Mouse (Mus musculus): Measurements from ENCODE around the gene Rbpj. TPM values are rescaled to one million over a fixed set of nuclear protein-coding genes. Genes with fewer than 3 reads are reported as not detected.

Rbpj gene
- 23.3 and 28.1 TPM in 2 replicates for polyA plus RNA-seq (2015; fragmentation: Nextera tagmentation; extraction: Ambion mirVana)

DNA sequence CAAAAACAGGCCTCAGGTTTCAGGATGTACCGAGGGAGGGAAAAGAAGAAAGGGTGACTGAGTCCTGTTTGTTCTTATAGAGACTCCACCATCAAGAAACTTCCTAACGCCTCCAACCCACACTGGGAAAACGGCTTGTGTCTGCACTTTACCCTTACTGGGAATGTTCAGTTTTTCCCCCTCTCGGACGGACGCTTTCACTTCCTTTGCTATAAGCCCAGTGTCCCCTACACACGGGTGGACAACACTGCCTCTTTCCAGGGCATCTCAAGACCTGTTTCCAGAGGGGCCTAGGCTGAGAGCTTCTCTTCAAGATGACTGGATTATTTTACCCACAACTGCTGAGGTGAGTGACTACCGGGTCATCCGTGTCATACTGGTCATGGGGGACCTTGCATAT is at the start of gene Rbpj:
Rbpj (plus strand) TSS at position 270 of the 400 bp plus-strand sequence.
- no peak for DNase-seq (ENCODE audit: low spot score)

DNA sequence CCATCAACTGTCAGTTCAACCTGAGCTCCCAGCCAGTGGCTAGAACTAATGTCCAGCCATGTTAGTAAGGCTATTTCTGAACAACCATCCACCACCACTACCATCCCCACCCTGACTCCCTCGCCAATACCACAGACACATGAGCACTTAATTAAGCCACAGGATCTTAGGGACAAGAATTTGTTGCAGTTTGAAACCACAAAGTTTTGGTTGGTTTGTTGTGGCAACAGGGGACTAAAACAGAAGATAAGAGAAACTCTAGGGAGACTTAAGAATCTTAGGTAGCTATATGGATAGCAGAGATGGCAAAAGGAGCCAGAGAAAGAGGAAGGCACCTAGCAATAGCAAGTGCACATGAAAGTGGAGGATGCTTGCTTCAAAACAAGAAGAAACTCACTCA is 45.2 kb upstream of the Rbpj start:
- no peak for DNase-seq (ENCODE audit: low spot score)

DNA sequence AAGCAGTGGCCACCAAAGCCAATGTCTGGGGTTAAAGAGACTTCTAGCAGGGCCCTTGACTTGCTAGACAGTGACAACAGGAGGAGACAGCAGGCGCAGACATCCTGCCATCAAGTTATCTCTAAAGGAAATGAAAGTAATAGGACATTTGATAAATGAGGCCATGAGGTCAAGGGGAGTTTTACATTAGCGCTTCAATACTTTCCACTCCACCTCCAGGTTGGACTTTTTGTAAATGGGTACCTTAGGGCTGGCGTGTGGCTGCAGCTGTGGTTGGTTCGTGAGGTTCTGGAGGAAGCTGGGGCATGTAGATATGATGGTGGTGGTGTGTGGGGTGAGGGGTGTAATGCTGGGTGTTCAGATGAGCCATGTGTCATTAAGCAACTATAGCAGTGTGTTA is 44.7 kb upstream of the Rbpj start:
- no peak for DNase-seq (ENCODE audit: low spot score)

GRCm38 (mm10) chr5:53427411-53427810 is 38.5 kb upstream of the Rbpj start:
- DNase-seq (ENCODE audit: low spot score) = no peak

DNA sequence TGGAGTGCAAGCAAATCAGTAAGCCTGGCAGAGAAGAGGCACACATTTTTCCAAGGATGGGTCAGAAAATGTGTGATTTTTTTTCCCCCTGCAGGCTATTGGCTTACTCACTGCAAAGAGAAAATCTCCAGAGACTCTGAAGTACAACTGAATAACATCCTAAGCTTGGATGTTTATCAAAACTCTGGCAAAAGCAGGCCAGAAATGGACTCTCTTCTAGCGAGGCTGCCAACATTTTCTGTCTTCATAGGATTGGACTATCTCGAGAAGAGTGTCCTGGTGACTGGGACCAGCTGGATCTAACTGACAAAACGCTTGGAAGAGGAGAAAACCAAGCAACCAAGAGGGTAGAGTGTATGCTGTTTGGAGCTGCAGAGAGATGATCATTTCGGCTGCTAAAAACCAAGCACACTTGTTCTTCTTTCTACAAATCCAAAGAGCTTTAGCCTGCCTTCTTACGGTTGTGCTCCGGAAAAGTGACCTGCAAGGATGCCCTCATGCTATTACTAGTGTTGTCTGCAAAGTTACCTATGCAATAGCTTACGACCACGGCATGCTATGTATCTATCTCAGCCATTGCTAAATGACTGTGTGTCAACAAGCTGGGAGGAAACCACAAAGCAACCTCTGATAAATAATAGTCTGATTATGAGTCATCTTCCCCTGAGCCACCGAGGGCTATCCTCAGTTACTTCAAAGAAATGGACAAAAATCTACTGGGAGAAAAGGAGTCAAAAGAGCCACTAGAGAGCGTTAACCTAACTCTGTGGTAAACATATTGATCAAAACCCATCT is 36.1 kb upstream of the Rbpj start:
- no peak for DNase-seq (ENCODE audit: low spot score)

- no peak for DNase-seq (ENCODE audit: low spot score)
Observed at GRCm38 (mm10) chr5:53432451-53432850, 33.5 kb upstream of the Rbpj start.

DNA sequence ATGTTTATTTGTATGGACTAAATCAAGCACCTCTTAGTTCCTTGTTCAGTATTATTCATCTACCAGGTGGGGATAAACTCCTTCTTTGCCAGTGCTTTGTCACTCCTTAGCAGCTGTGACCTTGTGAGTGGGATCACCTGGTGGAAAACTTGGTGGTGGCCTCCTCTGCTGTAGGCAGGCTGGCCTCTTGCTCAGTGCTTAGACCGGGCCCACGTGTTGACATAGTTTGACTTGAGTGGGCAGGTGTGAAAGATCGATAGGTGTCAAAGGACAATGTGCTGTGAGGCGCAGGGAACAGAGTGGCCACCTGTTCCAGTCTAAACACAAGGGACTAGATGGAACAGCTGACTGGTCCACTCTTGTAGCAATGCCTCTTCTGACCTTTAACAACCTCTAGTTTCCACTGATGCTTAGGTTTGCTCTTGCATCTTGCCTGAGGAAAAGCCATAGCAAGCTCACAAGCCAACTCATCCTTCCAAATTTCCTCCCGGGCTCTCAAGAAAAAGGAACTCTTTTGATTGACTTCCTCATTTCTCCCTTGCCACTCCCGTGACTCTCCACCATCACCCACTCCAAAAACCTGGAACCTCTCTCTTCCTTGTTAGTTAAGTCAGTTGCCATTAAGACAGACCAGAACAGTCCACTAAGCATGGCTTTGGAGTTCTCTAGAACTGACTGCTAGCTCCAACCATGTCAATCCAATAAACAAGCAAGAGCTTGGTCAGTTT is 28.9 kb upstream of the Rbpj start:
- no peak for DNase-seq (ENCODE audit: low spot score)

DNA sequence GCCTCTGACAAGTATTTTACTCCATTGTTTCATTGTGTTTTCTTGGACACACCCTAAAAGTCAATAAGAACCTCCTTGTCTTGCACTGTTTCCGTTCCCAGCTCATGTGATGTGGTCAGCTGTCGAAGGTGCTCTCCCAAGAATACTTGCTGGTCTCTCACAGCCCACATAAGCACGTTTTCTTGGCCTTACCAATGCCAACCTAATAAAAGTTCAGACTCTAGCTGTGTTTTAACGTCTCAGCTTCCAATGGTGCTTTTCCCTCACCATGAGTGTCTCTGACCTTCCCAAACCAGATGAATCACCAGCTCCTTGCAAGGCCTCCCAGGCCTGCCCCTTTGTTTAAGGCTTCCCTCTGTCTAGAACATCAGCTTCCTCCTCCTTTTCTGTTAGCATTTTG is 28.2 kb upstream of the Rbpj start:
- no peak for DNase-seq (ENCODE audit: low spot score)

DNA sequence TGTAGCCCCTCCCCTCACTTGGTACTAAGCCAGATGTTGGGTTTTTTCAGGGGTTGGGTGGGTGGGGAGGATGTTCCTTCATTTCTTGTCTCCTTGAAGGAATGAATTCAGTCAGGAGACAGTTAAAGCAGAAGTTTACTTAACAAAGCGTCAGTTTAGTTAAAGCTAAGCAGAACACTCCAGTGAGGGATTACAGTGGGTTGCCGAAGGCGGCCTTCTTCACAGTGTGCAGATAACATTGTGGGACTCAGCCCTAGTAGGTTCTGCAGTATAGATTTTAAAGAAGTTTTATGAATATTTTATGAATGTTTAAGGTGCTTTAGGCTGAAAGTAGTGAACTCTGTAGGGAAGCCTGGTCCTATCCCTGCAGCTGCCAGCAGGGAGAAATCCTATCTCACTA is 27.7 kb upstream of the Rbpj start:
- DNase-seq (ENCODE audit: low spot score) = no peak

- no peak for DNase-seq (ENCODE audit: low spot score)
Observed at GRCm38 (mm10) chr5:53439655-53440054, 26.3 kb upstream of the Rbpj start.

GRCm38 (mm10) chr5:53444030-53444429 is 21.9 kb upstream of the Rbpj start:
- no peak for DNase-seq (ENCODE audit: low spot score)

- no peak for DNase-seq (ENCODE audit: low spot score)
Observed at GRCm38 (mm10) chr5:53450945-53451344, 15.0 kb upstream of the Rbpj start.

DNA sequence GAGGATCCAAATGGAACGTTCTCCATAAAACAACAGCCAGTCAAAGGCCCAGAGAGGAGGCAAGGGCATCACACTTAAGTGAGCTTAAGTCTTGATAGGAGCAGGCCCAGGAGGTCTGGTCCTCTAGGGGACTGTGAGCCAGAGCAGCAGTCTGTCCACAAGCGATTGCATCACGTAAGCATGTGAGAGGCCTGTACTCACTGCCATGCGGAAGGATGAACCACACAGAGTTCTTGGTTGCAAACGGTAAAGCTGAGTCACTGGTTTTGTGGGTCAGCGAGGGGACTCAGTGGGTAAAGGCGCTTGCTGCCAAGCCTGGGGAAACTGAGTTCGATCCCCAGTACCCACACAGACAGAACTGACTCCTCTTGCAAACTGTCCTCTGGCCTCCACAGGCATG is 14.1 kb upstream of the Rbpj start:
- DNase-seq (ENCODE audit: low spot score) = no peak

DNA sequence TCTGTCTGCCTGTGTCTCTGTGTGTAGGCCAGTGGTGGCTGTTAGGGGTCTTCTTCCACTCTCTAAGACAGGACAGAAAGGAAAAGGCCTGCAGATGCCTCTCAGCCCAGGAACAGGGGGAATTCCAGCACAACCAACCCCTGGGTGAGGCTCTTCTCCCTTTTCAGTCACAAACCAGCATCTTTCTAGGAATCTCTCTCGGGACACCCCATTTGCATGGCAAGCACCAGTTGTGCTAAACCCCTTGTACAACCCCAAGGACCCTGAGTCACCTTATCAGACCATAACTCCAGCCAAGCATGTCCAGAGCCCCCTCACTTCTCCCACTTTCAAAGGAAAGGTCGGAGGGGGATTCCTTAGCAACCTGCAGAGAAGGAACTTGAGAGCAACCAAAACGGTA is 13.0 kb upstream of the Rbpj start:
- no peak for DNase-seq (ENCODE audit: low spot score)

- DNase-seq (ENCODE audit: low spot score) = no peak
Observed at GRCm38 (mm10) chr5:53454706-53455105, 11.2 kb upstream of the Rbpj start.

DNA sequence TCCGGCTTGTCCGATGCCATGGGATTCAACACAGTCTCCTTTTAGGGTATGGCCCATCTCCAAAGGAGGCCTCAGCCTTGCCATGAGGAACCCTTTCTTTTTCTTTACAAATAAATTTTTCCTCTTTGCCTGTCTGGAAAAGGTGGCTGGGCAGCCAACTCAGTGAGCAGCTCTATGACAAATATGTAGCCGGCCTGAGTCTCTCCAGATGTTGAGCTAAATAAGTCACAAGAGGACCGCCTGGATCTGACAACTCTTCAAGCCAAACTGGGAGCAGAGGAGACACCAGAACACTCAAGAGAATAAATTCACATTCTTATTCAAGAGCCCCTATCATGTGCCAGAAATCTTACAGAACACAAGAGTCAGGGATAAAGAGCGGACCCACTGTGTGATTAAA is 10.5 kb upstream of the Rbpj start:
- no peak for DNase-seq (ENCODE audit: low spot score)

DNA sequence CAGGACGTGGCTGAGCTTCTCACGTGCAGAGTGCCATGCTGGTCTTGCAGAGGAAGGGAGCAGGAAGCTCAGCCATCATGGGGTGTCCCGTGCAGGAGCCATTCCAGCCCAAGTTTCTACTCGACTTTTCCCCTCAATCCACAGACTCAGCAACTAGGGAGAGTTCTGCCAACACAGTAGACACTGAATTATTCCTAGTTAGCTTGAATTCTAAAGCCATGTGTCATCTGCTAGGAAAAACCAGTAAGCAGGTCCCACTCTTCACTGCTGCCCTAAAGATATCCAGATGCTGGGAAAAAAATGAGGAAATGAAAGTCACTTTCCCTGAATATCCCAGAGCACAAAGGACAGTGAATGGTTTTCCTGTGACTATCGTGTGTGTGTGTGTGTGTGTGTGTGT is 5.8 kb upstream of the Rbpj start:
- no peak for DNase-seq (ENCODE audit: low spot score)

GRCm38 (mm10) chr5:53463098-53464018 is 2.6 kb upstream of the Rbpj start:
- no peak for DNase-seq (ENCODE audit: low spot score)

GRCm38 (mm10) chr5:53466422-53467333 is 726 bp downstream of the Rbpj start:
- DNase-seq (ENCODE audit: low spot score) = no peak

DNA sequence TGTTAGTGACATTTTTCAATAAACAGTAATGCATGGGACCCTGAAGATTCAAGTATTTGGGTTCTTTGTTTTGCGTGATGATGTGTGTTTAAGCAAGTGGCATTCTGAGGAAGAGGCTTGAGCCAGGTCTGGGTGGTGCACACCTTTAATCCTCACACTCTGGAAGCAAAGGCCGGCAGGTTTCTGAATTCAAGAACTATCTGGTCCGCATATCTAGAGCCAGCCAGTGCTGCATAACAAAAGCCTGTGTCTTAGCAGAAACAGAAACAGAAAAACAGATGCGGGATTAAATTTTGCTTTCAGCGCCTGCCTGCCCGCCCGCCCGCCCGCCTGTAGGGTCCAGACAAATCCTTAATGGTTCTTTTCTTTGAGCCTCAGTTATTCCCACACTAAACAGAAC is 1.6 kb downstream of the Rbpj start:
- no peak for DNase-seq (ENCODE audit: low spot score)

DNA sequence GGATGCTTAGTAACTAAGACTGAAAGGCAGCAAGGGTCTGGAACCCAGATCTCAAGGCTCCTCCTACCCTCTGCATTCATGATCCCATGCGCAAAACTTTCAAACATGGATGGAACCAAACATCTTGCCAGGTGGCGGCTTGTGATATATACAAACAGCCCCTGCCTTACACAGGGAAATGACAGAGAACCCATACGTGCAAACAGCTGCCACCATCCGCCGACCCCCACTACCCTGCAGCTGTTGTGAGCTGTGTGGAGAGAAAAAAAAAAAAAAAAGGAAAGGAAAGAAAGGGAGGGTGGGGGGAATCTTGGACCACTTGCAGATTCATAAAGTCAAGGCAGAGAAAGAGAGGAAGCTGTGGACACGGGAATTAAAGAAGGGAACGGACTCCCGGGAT is 2.4 kb downstream of the Rbpj start:
- no peak for DNase-seq (ENCODE audit: low spot score)
